Mouse (Mus musculus) heart, postnatal 0 days (tissue): ENCODE data around the gene Sept8.

Experiments used
- CTCF ChIP-seq: IDR thresholded peaks from 2 replicates; pipeline ENCODE4 v1.5.1; 2016; ENCODE audit warnings: antibody characterized with exemption, control low read depth, low read depth
- EP300 ChIP-seq: IDR thresholded peaks from 2 replicates; pipeline ENCODE4 v1.6.1; 2016; ENCODE audit warnings: antibody characterized with exemption, low read depth

GRCm38 (mm10) chr11:53481088-53481730 is 37.8 kb upstream of the Sept8 start:
- no peak for TF ChIP-seq CTCF
- TF ChIP-seq EP300 = no peak
